In the genomic region with DNA sequence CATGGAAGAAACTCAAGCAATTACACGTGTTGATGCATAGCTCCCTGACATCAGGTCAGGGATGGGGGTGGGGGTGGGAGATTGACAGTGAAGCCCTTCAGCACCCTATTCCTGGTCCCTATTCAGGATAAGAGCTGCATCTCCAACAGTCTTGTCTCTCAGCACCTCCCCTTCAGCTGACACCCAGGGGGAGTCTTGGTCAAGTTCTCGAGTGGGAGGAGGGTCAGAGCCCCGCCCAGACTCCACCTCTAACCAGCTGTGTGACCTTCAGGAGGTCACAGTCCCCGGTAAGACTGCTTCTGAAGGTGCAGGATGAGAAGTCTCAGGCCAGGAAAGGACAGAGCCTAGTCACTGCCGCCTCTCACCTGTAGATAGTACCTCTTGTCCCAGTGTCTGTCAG, we compare ENCODE assay signal across 8 mouse cellular contexts. TPM values are rescaled to one million over a fixed set of nuclear protein-coding genes. Genes with fewer than 3 reads are reported as not detected.
DNase-seq lines count a peak whose midpoint lies in the region; ATAC-seq and TF ChIP-seq lines count a peak whose summit lies in the region.

No protein-coding gene starts in this region.

- no peak for TF ChIP-seq POLR2A in bone marrow macrophage, adult 2 months (IDR thresholded peaks at IDR 0.05; ENCODE audit: borderline replicate concordance, low read depth, low read length)

- H3K4me2 ChIP-seq in limb, embryonic 12.5 days, result peak overlapping the region; percentile 93
- peak overlapping the region; percentile 93 for H3K4me2 ChIP-seq in stomach, embryonic 14.5 days (replicated peaks; ENCODE audit: low read depth, low read length)

- 0 out of 2 replicates have a peak, but pooled peaks cover 3% of the 10 kb centered on the region for H3K27me3 ChIP-seq in E14TG2a.4 (ENCODE audit: insufficient read depth, low read length)
- no peaks in the 10 kb centered on the region for H3K27me3 ChIP-seq in limb, embryonic 12.5 days
- H3K27me3 ChIP-seq in stomach, embryonic 14.5 days (ENCODE audit: control insufficient read depth, insufficient read depth, low read length), result no peaks in the 10 kb centered on the region

- peaks cover 71% of the 10 kb centered on the region for H3K4me1 ChIP-seq in E14TG2a.4 (replicated peaks; ENCODE audit: low read depth, low read length)
- H3K4me1 ChIP-seq in bone marrow macrophage, adult 2 months (ENCODE audit: control insufficient read depth, insufficient read depth, low read length), result peaks cover 39% of the 10 kb centered on the region
- peaks cover 51% of the 10 kb centered on the region for H3K4me1 ChIP-seq in limb, embryonic 12.5 days (replicated peaks)
- peaks cover 22% of the 10 kb centered on the region for H3K4me1 ChIP-seq in stomach, embryonic 14.5 days (ENCODE audit: control insufficient read depth, insufficient read depth, low read length)

- ATAC-seq in limb, embryonic 12.5 days (ENCODE audit: insufficient number of reproducible peaks, insufficient read depth, low FRiP score, low TSS enrichment, low read depth), result no peak
- ATAC-seq in stomach, embryonic 14.5 days (ENCODE audit: insufficient number of reproducible peaks, insufficient read depth, low FRiP score, low read depth), result no peak
- no peak for ATAC-seq in granulocyte monocyte progenitor cell, adult 5-6 weeks (replicated peaks; ENCODE audit: poor library complexity, severe bottlenecking)

- DNase-seq in heart, postnatal 4 days, result peak; percentile 52
- no peak for DNase-seq in adrenal gland, adult 18-20 months (ENCODE audit: low spot score in 2 of 2)
- DNase-seq in layer of hippocampus, adult 9-11 months, result no peak

- no peak for TF ChIP-seq CTCF in E14TG2a.4 (conservative IDR thresholded peaks at IDR 0.05; ENCODE audit: low read length)
- TF ChIP-seq CTCF in bone marrow macrophage, adult 2 months (IDR thresholded peaks at IDR 0.05; ENCODE audit: low read depth, low read length), result no peak

- no peak overlapping the region for H3K27ac ChIP-seq in bone marrow macrophage, adult 2 months (ENCODE audit: insufficient read depth, low read depth, low read length)
- no peak overlapping the region for H3K27ac ChIP-seq in limb, embryonic 12.5 days
- no peak overlapping the region for H3K27ac ChIP-seq in stomach, embryonic 14.5 days (ENCODE audit: low read length)

- H3K9ac ChIP-seq in limb, embryonic 12.5 days (replicated peaks), result no peak overlapping the region
- no peak overlapping the region for H3K9ac ChIP-seq in stomach, embryonic 14.5 days (replicated peaks; ENCODE audit: low read depth, low read length)

- 29% methylated on average over 5 of the region's 5 CpGs for WGBS in limb, embryonic 12.5 days
- WGBS in stomach, embryonic 14.5 days, result 23% methylated on average over 5 of the region's 5 CpGs

- no peaks in the 10 kb centered on the region for H3K36me3 ChIP-seq in E14TG2a.4 (ENCODE audit: insufficient read depth, low read length)
- no peaks in the 10 kb centered on the region for H3K36me3 ChIP-seq in limb, embryonic 12.5 days
- H3K36me3 ChIP-seq in stomach, embryonic 14.5 days (ENCODE audit: control insufficient read depth, insufficient read depth, low read length), result no peaks in the 10 kb centered on the region

- peak overlapping the region; percentile 95 for H3K4me3 ChIP-seq in E14TG2a.4 (replicated peaks; ENCODE audit: low read length)
- peak overlapping the region; percentile 88 for H3K4me3 ChIP-seq in bone marrow macrophage, adult 2 months (ENCODE audit: insufficient read depth, low read length)
- peak overlapping the region; percentile 73; the same call in 1 of the 2 replicates for H3K4me3 ChIP-seq in limb, embryonic 12.5 days (replicated peaks)
- H3K4me3 ChIP-seq in stomach, embryonic 14.5 days (ENCODE audit: low read depth, low read length), result peak overlapping the region; percentile 72; the same call in 1 of the 2 replicates

- no peaks in the 10 kb centered on the region for H3K9me3 ChIP-seq in E14TG2a.4 (ENCODE audit: low read length)
- no peaks in the 10 kb centered on the region for H3K9me3 ChIP-seq in limb, embryonic 12.5 days
- H3K9me3 ChIP-seq in stomach, embryonic 14.5 days (ENCODE audit: control insufficient read depth, low read depth, low read length), result no peaks in the 10 kb centered on the region

RNA-seq across cellular contexts. Expression of a gene that starts 41.1 kb away (rescaled TPM):
- polyA plus RNA-seq in bone marrow macrophage, adult 2 months (2012; ENCODE audit: insufficient read depth, insufficient read length, missing spikeins), result 37.9 and 45.1 TPM in 2 replicates
- 100 to 1,000 TPM; 235 to 242 TPM for total RNA-seq in heart, postnatal 4 days (2021)
- 38.0 and 38.5 TPM in 2 replicates for polyA plus RNA-seq in limb, embryonic 12.5 days (2016; fragmentation: Nextera tagmentation; extraction: Ambion mirVana)
- polyA plus RNA-seq in stomach, embryonic 14.5 days (2014; fragmentation: Nextera tagmentation; extraction: Ambion mirVana), result 19.4 and 23.6 TPM in 2 replicates
- total RNA-seq in adrenal gland, adult 18-20 months (2021), result 10 to 100 TPM; 26.2 to 30.2 TPM
- 46.4 and 67.3 TPM in 2 replicates for total RNA-seq in granulocyte monocyte progenitor cell, adult 5-6 weeks (2014; fragmentation: Nextera tagmentation)
- 72.6 and 73.2 TPM in 2 replicates for total RNA-seq in granulocyte monocyte progenitor cell, adult 5-6 weeks (2017)
